Mouse (Mus musculus) liver (tissue): Measurements from ENCODE around the gene Aamp.
A peak's percentile ranks its signal among the peaks of the same experiment; 100 is the strongest.
"Not testable (repeated sequence)": the region's sequence is repeated elsewhere in the genome, so short reads cannot be mapped to it uniquely, and the experiment has no call there.

Experiments used
- DNase-seq: peaks from one replicate; pipeline ENCODE4 v3.0.0-alpha.2; 2020; ENCODE audit warnings: mixed read lengths

Gene Aamp

GRCm38 (mm10) chr1:74284543-74285160, at the start of gene Aamp, which contains the start of gene Pnkd:
Gene Aamp (minus strand): TSS chr1:74284738.
Gene Pnkd (plus strand): TSS chr1:74284930.
- peak; percentile 100 for DNase-seq

- no peak for DNase-seq
Observed at GRCm38 (mm10) chr1:74332930-74333329, 48.4 kb upstream of the Aamp start.

- DNase-seq: peak; percentile 97
Observed at GRCm38 (mm10) chr1:74332241-74332763, 47.8 kb upstream of the Aamp start.

GRCm38 (mm10) chr1:74331046-74331681, 46.6 kb upstream of the Aamp start:
- no peak for DNase-seq

- no peak for DNase-seq
Observed at GRCm38 (mm10) chr1:74329899-74330431, 45.4 kb upstream of the Aamp start.

- DNase-seq: not testable (repeated sequence)
Observed at GRCm38 (mm10) chr1:74326916-74327315, 42.4 kb upstream of the Aamp start.

- DNase-seq: no peak
Observed at GRCm38 (mm10) chr1:74321396-74321795, 36.9 kb upstream of the Aamp start.

- DNase-seq: no peak
Observed at GRCm38 (mm10) chr1:74318711-74319110, 34.2 kb upstream of the Aamp start.

GRCm38 (mm10) chr1:74316114-74316827, 31.7 kb upstream of the Aamp start:
- no peak for DNase-seq

- DNase-seq: no peak
Observed at GRCm38 (mm10) chr1:74314796-74315195, 30.3 kb upstream of the Aamp start.

GRCm38 (mm10) chr1:74313049-74313692, 28.6 kb upstream of the Aamp start:
- peak; percentile 53 for DNase-seq

GRCm38 (mm10) chr1:74309767-74310166, 25.2 kb upstream of the Aamp start:
- DNase-seq: no peak

- DNase-seq: no peak
Observed at GRCm38 (mm10) chr1:74308001-74308964, 23.7 kb upstream of the Aamp start.

GRCm38 (mm10) chr1:74307146-74307545, 22.6 kb upstream of the Aamp start:
- DNase-seq: no peak

- no peak for DNase-seq
Observed at GRCm38 (mm10) chr1:74305522-74305921, 21.0 kb upstream of the Aamp start, which contains the start of gene Tmbim1. Gene Tmbim1 (minus strand): TSS chr1:74305622.

- DNase-seq: no peak
Observed at GRCm38 (mm10) chr1:74304946-74305345, 20.4 kb upstream of the Aamp start.

GRCm38 (mm10) chr1:74304339-74304790, 19.8 kb upstream of the Aamp start:
- DNase-seq: no peak

GRCm38 (mm10) chr1:74303509-74304338, 19.2 kb upstream of the Aamp start:
- peak; percentile 82 for DNase-seq

GRCm38 (mm10) chr1:74302835-74303234, 18.3 kb upstream of the Aamp start:
- DNase-seq: no peak

GRCm38 (mm10) chr1:74302229-74302628, 17.7 kb upstream of the Aamp start:
- no peak for DNase-seq
